Mouse (Mus musculus): ENCODE results near the gene Zfp366. TPM values are rescaled to one million over a fixed set of nuclear protein-coding genes. Genes with fewer than 3 reads are reported as not detected.

The Zfp366 gene
- polyA plus RNA-seq, 1 experiment = not detected

DNA sequence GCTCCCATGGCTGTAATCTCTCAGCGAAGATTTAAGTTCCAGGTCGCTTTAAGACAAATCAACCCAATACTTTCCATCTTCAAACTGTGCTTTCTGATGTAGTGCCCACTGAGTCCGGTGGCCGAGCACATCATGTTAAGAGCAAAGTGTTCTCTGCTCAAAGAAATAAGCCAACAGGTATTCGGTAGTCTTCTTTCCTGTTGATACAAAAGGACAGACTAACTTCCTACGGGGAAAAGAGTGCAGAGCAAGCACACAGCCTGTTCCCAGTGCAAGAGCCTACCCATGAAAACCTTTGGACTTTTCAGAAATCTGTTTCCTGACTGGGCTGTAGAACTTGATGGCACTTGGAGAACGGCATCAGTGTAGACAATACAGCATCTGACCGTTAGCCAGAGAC lies 39.3 kb downstream of the Zfp366 start:
- H3K4me3 ChIP-seq (replicated peaks) = no peak overlapping the region
- no peak for TF ChIP-seq FLI1 (IDR thresholded peaks at IDR 0.05; ENCODE audit: low read length)
- no peak for TF ChIP-seq GATA1 (IDR thresholded peaks at IDR 0.05; ENCODE audit: borderline replicate concordance, low read length)
- H3K9me3 ChIP-seq = peaks cover 5% of the 10 kb centered on the region

DNA sequence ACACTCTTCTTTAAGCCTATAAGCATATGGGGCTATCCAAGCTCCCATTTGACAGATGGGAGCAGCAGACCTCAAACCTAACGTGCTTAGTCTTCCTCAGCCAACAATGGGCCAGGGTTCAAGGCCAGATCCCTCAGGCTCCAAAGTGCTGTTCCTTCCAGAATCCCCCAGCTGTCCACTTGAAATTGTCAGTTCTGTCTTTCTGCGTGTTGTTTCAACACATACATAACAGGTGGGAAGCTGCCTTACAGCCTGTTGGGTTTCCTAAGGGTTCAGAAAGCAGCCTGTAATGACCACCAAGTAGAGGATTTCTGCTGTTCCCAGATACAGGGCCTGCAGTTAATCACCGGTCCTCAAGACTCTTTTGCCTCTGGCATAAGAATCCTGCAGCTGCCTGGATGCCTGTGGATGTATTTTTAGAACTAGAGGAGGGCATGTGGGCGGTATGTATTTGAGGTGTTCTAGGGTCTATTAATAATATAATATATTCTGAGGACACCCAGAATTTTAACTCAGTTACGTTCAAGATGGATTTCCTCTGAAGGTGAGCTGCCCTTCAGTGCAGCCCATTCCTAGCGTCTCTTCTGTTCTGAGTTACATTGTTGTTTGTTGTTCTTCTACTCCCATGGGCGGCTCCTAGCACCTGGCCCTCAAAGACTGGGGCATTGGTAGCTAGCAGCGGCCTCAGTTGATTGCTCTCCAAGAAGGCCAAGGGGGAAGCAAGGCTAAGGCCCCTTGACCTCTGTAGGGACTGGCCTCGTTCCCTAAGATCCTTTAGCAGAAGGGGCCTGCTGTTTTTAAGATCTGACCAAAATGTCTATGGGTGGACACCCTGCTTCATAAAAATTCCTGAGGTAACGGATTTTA lies 41.0 kb downstream of the Zfp366 start:
- Histone ChIP-seq H3K4me3 (replicated peaks) (no peak overlapping the region), H3K4me1 (peaks cover 5% of the 10 kb centered on the region; the same call in 1 of the 2 replicates)
- TF ChIP-seq GATA1 (IDR thresholded peaks at IDR 0.05; ENCODE audit: borderline replicate concordance, low read length) = no peak
- TF ChIP-seq FLI1 (IDR thresholded peaks at IDR 0.05; ENCODE audit: low read length) = no peak

More for the DNA sequence above, 39.3 kb downstream of the Zfp366 start:
- Histone ChIP-seq H3K27me3 (replicated peaks) (peaks cover 13% of the 10 kb centered on the region), H3K36me3 (replicated peaks; ENCODE audit: low read length) (no peaks in the 10 kb centered on the region), H3K4me1 (peaks cover 5% of the 10 kb centered on the region; the same call in 1 of the 2 replicates)

DNA sequence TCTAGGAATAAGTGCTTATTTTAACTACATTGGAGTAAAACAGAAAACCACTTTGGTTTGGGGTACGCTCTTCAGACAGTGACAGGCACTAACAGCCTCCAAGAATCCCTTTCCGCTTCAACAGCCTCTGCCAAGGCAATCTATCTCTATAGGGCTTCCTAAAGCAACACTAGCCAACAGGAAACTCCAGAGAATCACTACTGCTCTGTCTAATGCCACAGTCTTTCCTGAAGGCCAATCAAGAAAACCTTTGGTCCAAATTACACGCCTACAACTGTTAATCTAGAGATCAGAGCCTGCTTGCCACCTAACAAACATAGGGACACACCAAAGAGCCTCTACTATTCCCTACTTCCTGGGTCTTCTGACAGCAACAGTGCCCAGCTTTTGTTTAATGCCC lies 42.2 kb downstream of the Zfp366 start:
- H3K27me3 ChIP-seq (replicated peaks) = peaks cover 19% of the 10 kb centered on the region
- no peaks in the 10 kb centered on the region for H3K36me3 ChIP-seq (replicated peaks; ENCODE audit: low read length)
- H3K9me3 ChIP-seq = peaks cover 11% of the 10 kb centered on the region
- TF ChIP-seq GATA1 (IDR thresholded peaks at IDR 0.05; ENCODE audit: borderline replicate concordance, low read length) (no peak), FLI1 (IDR thresholded peaks at IDR 0.05; ENCODE audit: low read length) (no peak)
- peaks cover 2% of the 10 kb centered on the region; the same call in 1 of the 2 replicates for H3K4me1 ChIP-seq
- H3K4me3 ChIP-seq (replicated peaks) = no peak overlapping the region

More for the DNA sequence above, 41.0 kb downstream of the Zfp366 start:
- H3K27me3 ChIP-seq (replicated peaks) = peaks cover 19% of the 10 kb centered on the region
- H3K9me3 ChIP-seq = peaks cover 11% of the 10 kb centered on the region
- H3K36me3 ChIP-seq (replicated peaks; ENCODE audit: low read length) = no peaks in the 10 kb centered on the region

DNA sequence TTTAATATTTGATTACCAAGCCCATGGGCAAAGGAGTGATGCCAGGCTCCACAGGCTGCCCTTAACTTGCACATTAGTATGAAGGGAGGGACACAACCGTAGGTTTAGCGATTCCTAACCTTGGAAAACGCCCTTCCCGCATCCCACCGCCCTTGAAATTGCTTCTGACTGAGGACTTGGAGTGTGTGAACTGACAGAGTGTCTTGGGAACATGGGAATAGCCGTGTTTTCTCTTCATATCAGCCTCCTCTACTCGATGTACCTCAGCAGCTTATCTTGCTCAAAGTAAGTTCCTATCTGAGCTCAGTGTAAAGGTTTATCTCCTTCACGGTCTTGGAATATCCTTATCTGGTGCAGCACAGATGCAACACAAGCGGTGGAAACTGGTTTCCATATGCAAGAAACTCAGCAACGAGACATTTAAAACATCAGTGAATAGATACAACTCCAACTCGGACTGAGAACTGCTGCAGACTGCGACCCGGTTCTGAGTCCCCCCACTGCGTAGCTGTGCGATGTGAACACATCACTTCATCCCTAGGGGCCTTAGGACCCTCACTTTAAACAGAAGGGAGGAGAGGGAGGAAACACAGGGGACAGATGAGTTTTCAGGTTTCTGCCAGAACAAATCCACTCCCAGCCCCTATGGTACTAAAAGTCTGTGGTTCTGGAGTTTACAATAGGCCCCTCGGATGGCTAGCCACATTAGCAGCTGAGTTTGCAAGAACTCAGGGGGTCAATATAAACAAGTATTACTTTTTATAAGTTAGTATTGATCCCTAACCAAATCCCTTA lies 43.0 kb downstream of the Zfp366 start:
- H3K36me3 ChIP-seq (replicated peaks; ENCODE audit: low read length) = no peaks in the 10 kb centered on the region
- H3K4me1 ChIP-seq = no peaks in the 10 kb centered on the region
- TF ChIP-seq GATA1 (IDR thresholded peaks at IDR 0.05; ENCODE audit: borderline replicate concordance, low read length) (no peak), FLI1 (IDR thresholded peaks at IDR 0.05; ENCODE audit: low read length) (no peak)
- H3K27me3 ChIP-seq (replicated peaks) = peaks cover 17% of the 10 kb centered on the region
- no peak overlapping the region for H3K4me3 ChIP-seq (replicated peaks)
- H3K9me3 ChIP-seq = peaks cover 11% of the 10 kb centered on the region

DNA sequence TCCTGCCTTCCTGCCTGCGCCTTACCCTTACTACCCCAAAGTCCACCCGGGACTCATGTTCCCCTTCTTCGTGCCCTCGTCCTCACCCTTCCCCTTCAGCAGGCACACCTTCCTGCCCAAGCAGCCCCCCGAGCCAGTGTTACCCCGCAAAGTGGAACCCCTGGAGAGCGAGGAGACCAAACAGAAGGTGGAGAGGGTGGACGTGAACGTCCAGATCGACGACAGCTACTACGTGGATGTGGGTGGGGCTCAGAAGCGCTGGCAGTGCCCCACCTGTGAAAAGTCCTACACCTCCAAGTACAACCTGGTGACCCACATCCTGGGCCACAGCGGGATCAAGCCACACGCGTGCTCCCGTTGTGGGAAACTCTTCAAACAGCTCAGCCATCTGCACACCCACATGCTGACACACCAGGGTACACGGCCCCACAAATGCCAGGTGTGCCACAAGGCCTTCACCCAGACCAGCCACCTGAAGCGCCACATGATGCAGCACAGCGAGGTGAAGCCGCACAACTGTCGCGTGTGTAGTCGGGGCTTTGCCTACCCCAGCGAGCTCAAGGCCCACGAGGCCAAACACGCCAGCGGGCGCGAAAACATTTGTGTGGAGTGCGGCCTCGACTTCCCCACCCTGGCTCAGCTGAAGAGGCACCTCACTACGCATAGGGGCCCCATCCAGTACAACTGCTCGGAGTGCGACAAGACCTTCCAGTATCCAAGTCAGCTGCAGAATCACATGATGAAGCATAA lies 44.4 kb downstream of the Zfp366 start:
- no peak overlapping the region for H3K4me3 ChIP-seq (replicated peaks)
- H3K27me3 ChIP-seq (replicated peaks) = peaks cover 19% of the 10 kb centered on the region
- no peaks in the 10 kb centered on the region for H3K4me1 ChIP-seq
- no peaks in the 10 kb centered on the region for H3K36me3 ChIP-seq (replicated peaks; ENCODE audit: low read length)
- TF ChIP-seq GATA1 (IDR thresholded peaks at IDR 0.05; ENCODE audit: borderline replicate concordance, low read length) (no peak), FLI1 (IDR thresholded peaks at IDR 0.05; ENCODE audit: low read length) (no peak)
- peaks cover 12% of the 10 kb centered on the region for H3K9me3 ChIP-seq

DNA sequence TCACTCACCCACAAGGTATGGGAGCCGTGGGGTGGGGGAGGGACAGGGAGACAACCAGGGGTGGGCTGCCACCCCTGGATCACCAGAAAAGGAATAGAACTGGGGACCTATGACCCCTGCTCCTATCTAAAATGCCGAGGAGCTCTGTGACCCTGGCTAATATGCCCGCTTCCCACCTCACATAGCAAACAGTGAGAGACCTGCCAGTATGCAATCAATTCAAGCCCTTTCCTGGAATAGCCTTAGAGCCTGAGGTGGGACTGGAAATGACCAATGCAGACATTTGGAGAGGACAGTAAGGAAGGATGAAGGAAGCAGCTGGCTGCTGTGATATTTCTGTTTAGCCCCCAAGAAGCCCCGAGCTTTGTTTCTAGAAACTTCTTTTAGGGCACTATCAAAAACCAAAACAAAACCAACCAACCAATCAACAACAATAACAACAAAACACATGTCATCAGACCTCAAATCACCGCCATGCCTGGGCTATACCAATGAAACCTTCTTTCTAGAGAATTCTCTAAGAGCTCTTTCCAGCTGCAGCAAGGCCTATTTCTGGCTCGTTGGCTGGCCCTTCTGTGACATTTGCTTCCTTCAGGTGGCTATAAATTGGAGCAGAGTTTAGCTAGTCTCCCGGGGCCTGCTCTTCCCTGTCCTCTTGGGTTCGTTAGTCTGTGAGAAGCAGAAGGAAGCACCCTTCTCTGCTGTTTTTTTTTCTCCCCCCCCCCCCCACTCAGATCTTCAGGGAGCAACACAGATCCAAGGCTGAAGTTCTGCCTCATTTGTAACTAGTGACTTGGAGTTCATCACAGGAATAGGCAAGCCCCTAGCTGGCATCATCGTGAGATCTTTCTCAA lies 45.2 kb downstream of the Zfp366 start:
- Histone ChIP-seq H3K36me3 (replicated peaks; ENCODE audit: low read length) (no peaks in the 10 kb centered on the region), H3K4me1 (no peaks in the 10 kb centered on the region), H3K9me3 (peaks cover 16% of the 10 kb centered on the region), H3K27me3 (replicated peaks) (peaks cover 23% of the 10 kb centered on the region), H3K4me3 (replicated peaks) (no peak overlapping the region)
- no peak for TF ChIP-seq FLI1 (IDR thresholded peaks at IDR 0.05; ENCODE audit: low read length)
- TF ChIP-seq GATA1 (IDR thresholded peaks at IDR 0.05; ENCODE audit: borderline replicate concordance, low read length) = no peak

DNA sequence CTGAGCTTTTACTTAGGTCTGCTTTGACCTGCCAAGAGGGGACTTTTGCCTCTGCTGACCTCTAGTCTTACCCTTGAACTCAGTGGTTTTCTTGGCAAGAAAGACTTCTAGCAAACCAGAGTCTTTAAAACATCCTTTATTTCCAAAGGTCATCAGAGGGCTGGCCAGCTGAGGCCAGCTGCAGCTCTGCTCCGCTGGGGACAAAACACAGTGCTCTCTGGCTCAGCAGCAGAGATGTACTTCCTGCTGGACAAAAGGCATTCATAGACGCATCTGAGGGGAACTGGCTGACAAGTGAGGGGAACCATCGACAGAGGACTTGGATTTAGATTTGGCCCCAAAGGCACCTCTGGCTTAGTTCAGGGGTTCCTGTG lies 45.9 kb downstream of the Zfp366 start:
- H3K4me1 ChIP-seq = no peaks in the 10 kb centered on the region
- H3K4me3 ChIP-seq (replicated peaks) = no peak overlapping the region
- peaks cover 16% of the 10 kb centered on the region for H3K9me3 ChIP-seq
- no peaks in the 10 kb centered on the region for H3K36me3 ChIP-seq (replicated peaks; ENCODE audit: low read length)
- peaks cover 22% of the 10 kb centered on the region for H3K27me3 ChIP-seq (replicated peaks)
- TF ChIP-seq FLI1 (IDR thresholded peaks at IDR 0.05; ENCODE audit: low read length) (no peak), GATA1 (IDR thresholded peaks at IDR 0.05; ENCODE audit: borderline replicate concordance, low read length) (no peak)

DNA sequence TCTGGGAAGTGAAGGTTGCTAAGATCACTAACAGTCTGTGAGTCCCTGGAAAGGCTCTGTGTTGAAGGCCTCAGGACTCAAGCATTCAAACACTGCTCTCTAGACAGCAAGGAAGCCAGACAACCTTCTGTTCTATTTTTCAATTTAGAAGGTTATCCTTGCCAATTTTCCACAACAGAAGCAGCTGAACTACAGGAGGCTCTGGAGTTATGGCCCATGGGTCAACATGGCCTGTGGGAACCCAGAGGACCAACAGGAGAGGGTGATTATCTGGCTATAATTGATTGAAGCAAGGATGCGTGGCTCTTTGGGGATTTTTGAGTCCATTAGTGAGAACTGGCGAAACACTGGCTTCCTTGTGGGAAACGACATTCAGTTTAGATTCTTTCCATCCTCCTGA lies 48.7 kb downstream of the Zfp366 start:
- H3K36me3 ChIP-seq (replicated peaks; ENCODE audit: low read length) = no peaks in the 10 kb centered on the region
- H3K27me3 ChIP-seq (replicated peaks) = peaks cover 28% of the 10 kb centered on the region
- H3K4me1 ChIP-seq = no peaks in the 10 kb centered on the region; the same call in 1 of the 2 replicates
- no peak overlapping the region for H3K4me3 ChIP-seq (replicated peaks)
- TF ChIP-seq FLI1 (IDR thresholded peaks at IDR 0.05; ENCODE audit: low read length) (no peak), GATA1 (IDR thresholded peaks at IDR 0.05; ENCODE audit: borderline replicate concordance, low read length) (no peak)
- H3K9me3 ChIP-seq = peaks cover 16% of the 10 kb centered on the region
